Mouse (Mus musculus) thymus, adult 2 months (tissue): ENCODE data around the gene Flnc. TPM values are rescaled to one million over a fixed set of nuclear protein-coding genes. Genes with fewer than 3 reads are reported as not detected.

Source experiments
- DNase-seq: peaks from one replicate; pipeline ENCODE4 v3.0.0; 2021
- H3K27ac ChIP-seq: fragments of 200-500 bp; 2 replicates; pipeline ENCODE4 v1.5.1; 2012; ENCODE audit warnings: low read length, control low read depth; ENCODE audit not compliant: control insufficient read depth, insufficient read depth
- H3K27me3 ChIP-seq: fragments of 200-500 bp; 2 replicates; pipeline ENCODE4 v1.6.1; 2012; ENCODE audit warnings: mild to moderate bottlenecking, low read length, moderate library complexity, mixed read lengths; ENCODE audit not compliant: control insufficient read depth, insufficient read depth
- H3K36me3 ChIP-seq: fragments of 200-500 bp; 2 replicates; pipeline ENCODE4 v1.6.1; 2012; ENCODE audit warnings: mild to moderate bottlenecking, low read length, moderate library complexity; ENCODE audit not compliant: control insufficient read depth, insufficient read depth
- H3K4me1 ChIP-seq: fragments of 200-500 bp; replicated peaks from 2 replicates; pipeline ENCODE4 v1.6.1; 2012; ENCODE audit warnings: low read length; ENCODE audit not compliant: control insufficient read depth, insufficient read depth
- H3K4me3 ChIP-seq: fragments of 200-500 bp; 2 replicates; pipeline ENCODE4 v1.5.1; 2012; ENCODE audit warnings: mild to moderate bottlenecking, low read length, control low read depth, moderate library complexity; ENCODE audit not compliant: control insufficient read depth, insufficient read depth
- CTCF ChIP-seq: fragments of 200-500 bp; IDR thresholded peaks from 2 replicates; pipeline ENCODE4 v1.5.1; 2012; ENCODE audit warnings: mild to moderate bottlenecking, control low read depth, low read length, moderate library complexity, borderline replicate concordance; ENCODE audit not compliant: control insufficient read depth, poor library complexity, insufficient read depth; ENCODE audit errors: extremely low read depth
- POLR2A ChIP-seq: fragments of 200-500 bp; IDR thresholded peaks from 2 replicates; pipeline ENCODE4 v1.6.1; 2012; ENCODE audit warnings: mild to moderate bottlenecking, low read length, control low read depth, moderate library complexity; ENCODE audit not compliant: control insufficient read depth, poor library complexity, insufficient read depth; ENCODE audit errors: extremely low read depth
- WGBS: fragments of 180-500 bp; shearing (Covaris S2); methylation state at CpG from one replicate; pipeline ENCODE4 v1.1.7; 2018; 5-methylcytosine and 5-hydroxymethylcytosine counted together
- polyA plus RNA-seq: library from polyadenylated mRNA; depleted of rRNA; stranded (reverse); fragments of >200 nt; gene quantifications from 2 replicates; pipeline ENCODE4 v1.2.3, GENCODE M21; 2012

Flnc gene
- polyA plus RNA-seq, 1 experiment = 2.5 TPM

DNA sequence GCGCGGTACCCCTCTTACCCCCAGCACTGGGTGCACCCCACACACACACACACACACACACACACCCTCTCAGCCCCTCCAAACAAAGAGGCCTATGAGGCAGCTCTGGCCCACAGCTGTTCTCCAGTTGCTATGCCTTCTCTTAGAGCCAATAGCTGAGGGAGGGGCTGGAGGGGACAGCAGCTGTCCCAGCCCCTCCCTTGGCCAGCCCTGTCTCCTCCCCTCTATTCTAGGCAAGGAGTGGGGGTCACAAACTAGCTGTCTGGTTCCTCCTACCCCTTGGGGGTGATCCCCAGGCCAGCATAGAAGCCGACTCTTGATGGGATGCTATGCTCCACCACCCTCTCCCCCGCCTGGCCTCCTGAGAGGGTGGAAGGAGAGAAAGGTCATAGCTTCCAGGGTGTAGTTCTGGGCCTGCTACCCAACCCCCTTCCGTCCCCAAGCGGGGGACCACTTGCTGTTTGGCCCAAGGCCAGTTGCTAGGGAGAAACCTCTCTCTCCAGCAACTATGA lies 2.9 kb downstream of the Flnc start:
- Histone ChIP-seq H3K4me3 (no peak overlapping the region), H3K4me1 (no peaks in the 10 kb centered on the region), H3K36me3 (no peaks in the 10 kb centered on the region), H3K27ac (no peak overlapping the region), H3K27me3 (no peaks in the 10 kb centered on the region; the same call in 1 of the 2 replicates)
- no peak for DNase-seq
- 78% methylated on average over 6 of the region's 6 CpGs for WGBS
- no peak for TF ChIP-seq CTCF
- TF ChIP-seq POLR2A = no peak

DNA sequence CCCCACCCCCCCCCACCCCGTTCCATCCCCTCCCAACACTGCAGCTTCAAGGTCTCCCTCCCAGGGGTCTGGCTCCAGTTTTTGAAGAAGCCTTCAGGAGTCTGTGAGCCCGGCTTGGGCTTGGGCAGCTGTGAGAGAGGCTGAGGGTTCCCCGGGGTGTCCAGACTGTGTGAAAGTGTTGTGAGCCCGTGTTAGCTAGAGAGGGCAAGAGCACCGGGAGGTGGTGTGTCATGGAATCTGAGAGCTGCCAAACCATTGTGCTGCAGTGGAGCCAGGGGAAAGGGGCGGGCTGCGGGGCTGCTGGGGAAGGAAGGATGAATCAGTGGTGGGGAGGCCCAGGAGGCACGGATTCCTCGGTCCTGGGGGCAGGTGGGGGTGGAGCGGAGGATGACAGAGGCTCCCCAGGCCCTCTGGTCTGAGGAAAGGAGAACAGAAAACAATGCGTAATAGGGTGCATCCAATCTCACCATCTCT lies 3.4 kb downstream of the Flnc start:
- no peak for DNase-seq
- Histone ChIP-seq H3K36me3 (no peaks in the 10 kb centered on the region), H3K4me3 (no peak overlapping the region), H3K27ac (no peak overlapping the region), H3K4me1 (no peaks in the 10 kb centered on the region), H3K27me3 (no peaks in the 10 kb centered on the region; the same call in 1 of the 2 replicates)
- no peak for TF ChIP-seq CTCF
- TF ChIP-seq POLR2A = no peak
- WGBS = 32% methylated on average over 11 of the region's 11 CpGs

DNA sequence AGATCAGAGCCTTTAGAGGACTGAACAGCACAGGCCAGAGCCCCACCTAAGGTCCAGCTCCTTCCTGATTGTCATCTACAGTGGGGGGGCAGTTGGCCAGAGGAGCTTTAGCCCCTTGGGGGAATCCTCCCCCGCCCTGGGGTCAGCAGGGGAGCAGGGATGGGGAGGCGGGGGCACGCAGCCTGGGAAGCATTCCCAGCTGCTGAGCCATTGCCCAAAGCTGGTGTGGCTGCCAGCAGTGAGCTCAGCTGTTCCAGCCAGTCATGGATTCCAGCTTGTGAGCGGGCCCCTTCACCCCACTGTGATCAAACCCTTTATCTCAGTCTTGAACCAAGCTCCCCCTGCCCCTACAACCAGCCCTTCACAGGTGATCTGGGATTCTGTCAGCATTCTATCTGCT lies 6.2 kb downstream of the Flnc start:
- Histone ChIP-seq H3K4me3 (no peak overlapping the region), H3K27me3 (no peaks in the 10 kb centered on the region; the same call in 1 of the 2 replicates), H3K36me3 (no peaks in the 10 kb centered on the region), H3K27ac (no peak overlapping the region), H3K4me1 (no peaks in the 10 kb centered on the region)
- 96% methylated on average over 4 of the region's 4 CpGs for WGBS
- no peak for DNase-seq
- TF ChIP-seq CTCF = no peak
- TF ChIP-seq POLR2A = no peak

DNA sequence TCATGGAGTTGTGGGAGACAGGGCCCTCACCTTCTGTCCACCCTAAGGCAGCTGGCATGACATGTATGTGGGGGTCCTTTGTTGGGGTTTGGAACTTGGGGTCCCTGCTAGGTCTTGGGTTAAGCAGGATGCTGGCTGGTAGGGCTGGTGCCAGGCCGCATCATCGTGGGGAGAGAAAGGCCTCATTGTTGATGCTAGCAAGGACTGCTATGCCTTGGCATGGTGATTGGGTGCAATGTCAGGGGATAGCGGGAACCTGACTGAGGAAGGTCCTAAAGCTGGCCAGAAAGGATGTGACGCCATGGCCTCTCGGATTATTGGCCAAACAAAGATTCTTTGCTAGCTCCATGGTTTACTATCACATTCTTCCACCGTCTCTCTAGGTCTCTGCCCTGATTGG lies 6.7 kb downstream of the Flnc start:
- WGBS = 92% methylated on average over 6 of the region's 6 CpGs
- H3K27ac ChIP-seq = no peak overlapping the region
- no peak for DNase-seq
- H3K27me3 ChIP-seq = no peaks in the 10 kb centered on the region; the same call in 1 of the 2 replicates
- H3K4me1 ChIP-seq = no peaks in the 10 kb centered on the region
- TF ChIP-seq CTCF = no peak
- TF ChIP-seq POLR2A = no peak
- H3K4me3 ChIP-seq = no peak overlapping the region
- no peaks in the 10 kb centered on the region for H3K36me3 ChIP-seq

DNA sequence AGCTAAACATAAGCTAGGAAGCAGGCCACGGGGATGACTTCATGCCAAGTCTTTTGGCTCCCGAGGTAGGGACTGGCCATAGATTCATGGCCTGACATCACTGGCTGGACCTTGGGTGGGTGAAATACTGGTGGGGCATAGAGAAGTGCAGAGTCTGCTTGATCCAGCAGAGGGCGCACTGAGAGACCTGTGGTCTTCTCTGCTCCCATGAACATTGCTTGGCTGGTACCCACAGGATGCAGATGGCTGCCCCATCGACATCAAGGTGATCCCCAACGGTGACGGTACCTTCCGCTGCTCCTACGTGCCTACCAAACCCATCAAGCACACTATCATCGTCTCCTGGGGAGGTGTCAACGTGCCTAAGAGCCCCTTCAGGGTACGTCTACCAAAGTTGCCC lies 11.7 kb downstream of the Flnc start:
- peak; percentile 41 for DNase-seq
- Histone ChIP-seq H3K27ac (no peak overlapping the region), H3K36me3 (no peaks in the 10 kb centered on the region), H3K27me3 (no peaks in the 10 kb centered on the region), H3K4me1 (no peaks in the 10 kb centered on the region), H3K4me3 (no peak overlapping the region)
- 38% methylated on average over 11 of the region's 11 CpGs for WGBS
- TF ChIP-seq POLR2A (no peak), CTCF (peak; percentile 79; the same call in 1 of the 2 replicates)

DNA sequence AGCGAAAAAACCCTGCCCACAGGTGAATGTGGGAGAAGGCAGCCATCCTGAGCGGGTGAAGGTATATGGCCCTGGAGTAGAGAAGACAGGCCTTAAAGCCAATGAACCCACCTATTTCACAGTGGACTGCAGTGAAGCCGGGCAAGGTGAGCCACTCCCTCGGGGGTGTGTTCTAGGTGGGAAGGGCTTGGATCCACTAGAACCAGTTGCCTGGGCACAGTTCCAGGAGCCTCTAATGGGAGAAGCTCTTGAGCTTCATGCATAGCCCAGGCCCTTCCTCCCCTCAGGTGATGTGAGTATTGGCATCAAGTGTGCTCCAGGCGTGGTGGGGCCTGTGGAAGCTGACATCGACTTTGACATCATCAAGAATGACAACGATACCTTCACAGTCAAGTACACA lies 12.3 kb downstream of the Flnc start:
- Histone ChIP-seq H3K4me1 (no peaks in the 10 kb centered on the region), H3K4me3 (no peak overlapping the region), H3K36me3 (no peaks in the 10 kb centered on the region), H3K27me3 (no peaks in the 10 kb centered on the region), H3K27ac (no peak overlapping the region)
- DNase-seq = no peak
- 97% methylated on average over 7 of the region's 7 CpGs for WGBS
- TF ChIP-seq CTCF = no peak
- TF ChIP-seq POLR2A = no peak

DNA sequence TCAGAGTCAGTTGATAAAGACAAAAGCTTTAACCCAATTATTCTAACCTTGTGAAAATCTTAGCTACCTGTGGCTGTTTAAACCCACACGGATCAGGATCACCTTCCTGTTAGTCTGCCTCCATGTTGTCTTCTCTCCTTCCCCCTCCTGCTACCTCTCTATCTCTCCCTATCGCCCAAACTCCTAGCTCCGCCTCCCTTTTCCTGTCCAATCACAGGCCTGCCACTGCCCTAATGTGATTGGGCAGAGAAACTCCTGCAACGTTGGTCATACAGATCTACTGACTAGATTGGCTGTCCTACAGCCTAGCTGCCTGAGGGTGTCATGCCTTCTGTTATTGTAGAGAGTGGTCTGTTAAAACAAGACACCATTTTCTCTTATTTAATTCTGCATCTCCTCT lies 16.8 kb downstream of the Flnc start:
- H3K36me3 ChIP-seq = no peaks in the 10 kb centered on the region

More for the DNA sequence above, 16.8 kb downstream of the Flnc start:
- no peak for TF ChIP-seq POLR2A
- TF ChIP-seq CTCF = no peak
- DNase-seq = no peak
- H3K4me1 ChIP-seq = no peaks in the 10 kb centered on the region
- H3K4me3 ChIP-seq = no peak overlapping the region
- 35% methylated on average over 4 of the region's 4 CpGs for WGBS
- no peaks in the 10 kb centered on the region for H3K27me3 ChIP-seq
- no peak overlapping the region for H3K27ac ChIP-seq
